In the genomic region with DNA sequence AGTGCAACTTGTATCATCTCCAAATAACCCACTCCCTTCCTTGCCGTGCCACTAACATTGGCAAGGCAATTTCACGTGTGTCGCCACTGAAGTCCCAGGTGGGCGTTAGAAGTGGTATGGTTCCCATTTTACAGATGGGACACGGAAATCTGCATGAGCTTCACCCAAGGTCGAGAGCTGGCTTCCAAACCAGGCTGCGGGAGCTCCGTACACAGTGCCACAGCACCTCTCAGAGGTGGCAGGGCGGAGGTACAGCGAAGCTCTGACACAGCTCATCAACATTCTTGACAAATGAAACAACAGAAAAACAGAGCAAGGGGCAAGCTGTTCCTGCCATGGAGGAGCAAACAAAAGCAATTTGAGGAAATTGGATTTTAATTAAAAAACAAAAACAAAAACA, we compare ENCODE assay signal across 9 mouse cellular contexts.
DNase-seq lines count a peak whose midpoint lies in the region; ATAC-seq lines count a peak whose summit lies in the region.
"Had no signal": no experiment of that assay in that cellular context is flagged by ENCODE, and none has a peak within 500 bp of the region (broad histone marks: within the 10 kb centered on the region; RNA-seq: fewer than 3 reads in every experiment).

No protein-coding gene starts in this region.

- H3K4me3 ChIP-seq in embryonic facial prominence, embryonic 14.5 days (ENCODE audit: low read depth, low read length): no peak overlapping the region

- H3K4me2 ChIP-seq in embryonic facial prominence, embryonic 14.5 days (ENCODE audit: low read depth, low read length): no peak overlapping the region

- H3K27ac ChIP-seq in embryonic facial prominence, embryonic 14.5 days (replicated peaks; ENCODE audit: low read depth, low read length): no peak overlapping the region

- no peaks in the 10 kb centered on the region for H3K9me3 ChIP-seq in embryonic facial prominence, embryonic 14.5 days (ENCODE audit: control insufficient read depth, low read length)

- 46% methylated on average over 10 of the region's 10 CpGs for WGBS in embryonic facial prominence, embryonic 14.5 days

- DNase-seq in heart, postnatal 14 days: peak; percentile 11 to 32
- no peak for DNase-seq in heart, adult 8-10 months (ENCODE audit: low spot score)
- peak; percentile 38 for DNase-seq in thymus, postnatal 4 days
- no peak for DNase-seq in thymus, adult 18-20 months
- DNase-seq in embryonic facial prominence, embryonic 14.5 days (ENCODE audit: low spot score): peak; percentile 32
- DNase-seq in layer of hippocampus, adult 9-11 months: peak; percentile 45
- peak; percentile 41 for DNase-seq in right cerebral cortex, postnatal 14 days

- no peaks in the 10 kb centered on the region for H3K4me1 ChIP-seq in embryonic facial prominence, embryonic 14.5 days (ENCODE audit: control insufficient read depth, insufficient read depth, low read length)

- no peak for ATAC-seq in embryonic facial prominence, embryonic 14.5 days (ENCODE audit: low read depth)
- no peak for ATAC-seq in CD4-positive, CD25-positive, alpha-beta regulatory T cell, adult 4 months
- ATAC-seq: Patski had no signal

- no peaks in the 10 kb centered on the region for H3K36me3 ChIP-seq in embryonic facial prominence, embryonic 14.5 days (ENCODE audit: control insufficient read depth, insufficient read depth, low read length)

- no peak overlapping the region for H3K9ac ChIP-seq in embryonic facial prominence, embryonic 14.5 days (ENCODE audit: low read depth, low read length)

- no peaks in the 10 kb centered on the region for H3K27me3 ChIP-seq in embryonic facial prominence, embryonic 14.5 days (replicated peaks; ENCODE audit: control insufficient read depth, insufficient read depth, low read length)
- H3K27me3 ChIP-seq: Patski had no signal

- intact Hi-C loops in heart, postnatal 14 days (cut with DNase I): loop anchor here (2.0 to 5.0 kb wide), 2 partner anchors 461 to 613 kb away; no protein-coding TSS in a partner anchor

Comparison
In these comparisons a context has a peak if more than half of its experiments do, and no peak if none do; other contexts are left out.
1. DNase-seq: peak in heart, postnatal 14 days (2 of 2), thymus, postnatal 4 days (single experiment), embryonic facial prominence, embryonic 14.5 days (single experiment), layer of hippocampus, adult 9-11 months (single experiment) and right cerebral cortex, postnatal 14 days (single experiment); none in heart, adult 8-10 months (single experiment) and thymus, adult 18-20 months (0 of 2).